Mouse (Mus musculus) ES-E14 (cell line): ENCODE results near the gene Clasp1. TPM values are rescaled to one million over a fixed set of nuclear protein-coding genes. Genes with fewer than 3 reads are reported as not detected.

ENCODE experiments used
- DNase-seq: peaks from one replicate; pipeline ENCODE4 v3.0.0-alpha.2; 2013; ENCODE audit warnings: low read depth, low spot score
- H3K27ac ChIP-seq: 2 replicates; pipeline ENCODE4 v1.5.1; 2012; ENCODE audit warnings: low read depth, mild to moderate bottlenecking, low read length, moderate library complexity, mixed read lengths; ENCODE audit not compliant: poor library complexity, insufficient read depth, severe bottlenecking
- H3K36me3 ChIP-seq: 2 replicates; pipeline ENCODE4 v1.6.1; 2012; ENCODE audit warnings: mild to moderate bottlenecking, low read length, moderate library complexity, mixed read lengths; ENCODE audit not compliant: control insufficient read depth, poor library complexity, insufficient read depth, severe bottlenecking
- H3K4me1 ChIP-seq, 2 experiments: fragments of 150-350 bp in 1 of 2; sonication (generic) in 1 of 2; 2 replicates each; pipeline ENCODE4 v1.6.1; 2012; ENCODE audit warnings: low read length in 2 of 2, mild to moderate bottlenecking in 1 of 2, mixed read lengths in 1 of 2; ENCODE audit not compliant: control insufficient read depth in 2 of 2, insufficient read depth in 2 of 2, poor library complexity in 1 of 2
- H3K4me3 ChIP-seq, 2 experiments: fragments of 150-350 bp in 1 of 2; sonication (generic) in 1 of 2; 2 replicates each; pipeline ENCODE4 v1.5.1; 2012; ENCODE audit warnings: low read length in 2 of 2, low read depth in 1 of 2, mild to moderate bottlenecking in 1 of 2, mixed read lengths in 1 of 2; ENCODE audit not compliant: insufficient read depth in 1 of 2, poor library complexity in 1 of 2, severe bottlenecking in 1 of 2
- H3K9ac ChIP-seq: 2 replicates; pipeline ENCODE4 v1.6.1; 2012; ENCODE audit warnings: low read depth, mild to moderate bottlenecking, low read length, mixed read lengths; ENCODE audit not compliant: poor library complexity, insufficient read depth, severe bottlenecking
- H3K9me3 ChIP-seq: fragments of 150-350 bp; sonication (generic); 2 replicates; pipeline ENCODE4 v1.6.1; 2012; ENCODE audit warnings: low read depth, mild to moderate bottlenecking, low read length; ENCODE audit not compliant: control insufficient read depth, insufficient read depth
- CHD2 ChIP-seq: IDR thresholded peaks from 2 replicates; pipeline ENCODE4 v1.6.1; 2014; ENCODE audit warnings: mild to moderate bottlenecking, low read depth, low read length, inconsistent platforms
- HCFC1 ChIP-seq: IDR thresholded peaks from 2 replicates; pipeline ENCODE4 v1.6.1; 2012; ENCODE audit warnings: low read length, inconsistent platforms, borderline replicate concordance; ENCODE audit not compliant: insufficient read depth
- MAFK ChIP-seq: IDR thresholded peaks from 2 replicates; pipeline ENCODE4 v1.6.1; 2014; ENCODE audit warnings: mild to moderate bottlenecking, low read depth, low read length, inconsistent platforms; ENCODE audit not compliant: insufficient read depth
- ZC3H11A ChIP-seq: IDR thresholded peaks from 2 replicates; pipeline ENCODE4 v1.6.1; 2012; ENCODE audit warnings: low read depth, mild to moderate bottlenecking, inconsistent platforms, low read length, borderline replicate concordance
- ZNF384 ChIP-seq: IDR thresholded peaks from 2 replicates; pipeline ENCODE4 v1.6.1; 2012; ENCODE audit warnings: low read depth, low read length, inconsistent platforms
- in situ Hi-C, 2 experiments: fragments of 600-800 bp; cut with MboI; formaldehyde crosslinking; loops; one replicate each; pipeline ENCODE4 v1.15.1; 2025; ENCODE audit warnings: low sequenced_read_pairs in 2 of 2, inconsistent platforms in 1 of 2; ENCODE audit not compliant: unreplicated experiment in 2 of 2
- total RNA-seq: library from RNA; depleted of rRNA; stranded (reverse); fragments of 300-350 nt; gene quantifications from 2 replicates; pipeline ENCODE4 v1.2.3, GENCODE M21; 2012

The Clasp1 gene
- total RNA-seq, 1 experiment, result 38.9 TPM

DNA sequence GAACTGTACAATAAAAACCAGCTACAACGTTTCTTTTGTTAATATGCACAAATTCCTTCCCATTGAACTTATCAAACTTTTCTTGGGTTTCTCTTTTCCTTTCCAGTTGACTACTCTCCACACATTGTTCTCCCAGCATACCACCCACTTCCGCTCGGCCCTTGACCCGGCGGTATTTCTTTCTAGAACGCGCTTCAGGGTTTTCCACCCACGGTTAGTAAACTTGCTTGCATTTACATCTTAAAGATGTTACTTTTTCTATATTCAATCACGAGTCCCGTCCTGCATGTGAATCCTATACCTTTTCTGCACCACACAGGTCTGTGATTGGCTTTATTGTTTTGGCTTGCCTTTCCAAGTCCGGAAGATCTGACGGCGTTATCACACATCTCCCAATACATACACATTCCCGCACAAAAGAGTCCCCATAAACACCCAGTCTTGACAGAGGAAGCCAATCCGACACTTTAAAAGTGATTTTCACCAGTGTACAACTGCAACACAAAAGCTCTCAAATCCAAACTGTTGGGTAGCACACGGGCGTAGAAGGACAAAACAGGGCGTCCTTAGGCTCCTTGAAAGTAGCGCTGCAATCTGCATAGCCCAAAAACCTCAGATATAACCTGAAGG, 616 bp upstream of the Clasp1 start:
- in situ Hi-C loops, result no loop called here
- Histone ChIP-seq H3K9me3 (no peaks in the 10 kb centered on the region), H3K4me3 (peak overlapping the region; percentile 85 to 94), H3K27ac (peak overlapping the region; percentile 93), H3K4me1 (0 out of 4 replicates have a peak, but pooled peaks cover 0 to 2% of the 10 kb centered on the region in 2 experiments), H3K36me3 (no peaks in the 10 kb centered on the region), H3K9ac (peak overlapping the region; percentile 98)
- DNase-seq, result no peak
- TF ChIP-seq MAFK (no peak), ZNF384 (no peak), ZC3H11A (no peak), HCFC1 (no peak), CHD2 (no peak)

- no peak for DNase-seq
Observed at GRCm38 (mm10) chr1:118389454-118390265, 802 bp downstream of the Clasp1 start.

DNA sequence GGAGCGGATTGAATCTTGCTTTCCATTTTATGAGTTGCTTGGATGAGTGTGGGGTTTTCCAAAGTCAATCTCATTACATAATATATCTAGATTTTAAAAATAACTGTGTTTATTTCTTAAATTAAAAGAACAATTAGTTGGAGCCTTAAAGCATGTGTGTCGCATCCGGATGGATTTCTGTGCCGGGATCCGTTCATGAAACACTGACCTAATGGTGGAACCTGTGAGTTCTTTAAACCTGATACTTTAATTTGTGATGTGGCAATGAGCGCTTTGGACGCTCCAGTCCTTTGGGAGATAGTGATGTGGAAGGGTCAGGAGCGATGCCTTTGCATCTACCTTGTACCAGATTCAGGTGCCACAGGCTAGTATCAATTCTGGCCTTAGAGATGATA, 1.4 kb downstream of the Clasp1 start:
- TF ChIP-seq ZC3H11A, result no peak
- TF ChIP-seq ZNF384, result no peak
- TF ChIP-seq CHD2, result no peak
- TF ChIP-seq MAFK, result no peak
- TF ChIP-seq HCFC1, result no peak
- 0 out of 4 replicates have a peak, but pooled peaks cover 0 to 2% of the 10 kb centered on the region in 2 experiments for H3K4me1 ChIP-seq
- DNase-seq, result no peak

More at GRCm38 (mm10) chr1:118389454-118390265, 802 bp downstream of the Clasp1 start:
- no peaks in the 10 kb centered on the region for H3K36me3 ChIP-seq
- peak overlapping the region; percentile 89 for H3K9ac ChIP-seq
- TF ChIP-seq ZNF384 (no peak), HCFC1 (no peak), CHD2 (no peak), MAFK (no peak), ZC3H11A (no peak)
- H3K9me3 ChIP-seq, result no peaks in the 10 kb centered on the region
- peak overlapping the region; percentile 89 for H3K27ac ChIP-seq
- H3K4me3 ChIP-seq, result peak overlapping the region; percentile 85 to 94
- 0 out of 4 replicates have a peak, but pooled peaks cover 0 to 2% of the 10 kb centered on the region in 2 experiments for H3K4me1 ChIP-seq
- in situ Hi-C loops, result no loop called here

GRCm38 (mm10) chr1:118390871-118391387, 2.1 kb downstream of the Clasp1 start:
- no peak for TF ChIP-seq CHD2
- 0 out of 2 replicates have a peak, but pooled peaks have one; percentile 14 for TF ChIP-seq ZNF384
- Histone ChIP-seq H3K4me3 (no peak overlapping the region; a peak in 1 of 4 replicates), H3K9ac (no peak overlapping the region), H3K4me1 (0 out of 4 replicates have a peak, but pooled peaks cover 0 to 2% of the 10 kb centered on the region in 2 experiments), H3K9me3 (no peaks in the 10 kb centered on the region), H3K27ac (no peak overlapping the region), H3K36me3 (no peaks in the 10 kb centered on the region)
- in situ Hi-C loops, result no loop called here
- DNase-seq, result no peak

More for the DNA sequence above, 1.4 kb downstream of the Clasp1 start:
- Histone ChIP-seq H3K36me3 (no peaks in the 10 kb centered on the region), H3K27ac (no peak overlapping the region; the same call in 1 of the 2 replicates), H3K4me3 (peak overlapping the region; percentile 85 to 94), H3K9me3 (no peaks in the 10 kb centered on the region), H3K9ac (peak overlapping the region; percentile 89)
- in situ Hi-C loops, result no loop called here
